Mouse (Mus musculus) hematopoietic stem cell, adult 5-6 weeks (primary cell): Measurements from ENCODE around the gene Onecut3. TPM values are rescaled to one million over a fixed set of nuclear protein-coding genes. Genes with fewer than 3 reads are reported as not detected.

ENCODE experiments used
- ATAC-seq, 2 experiments: fragments of 125-278 bp in 1 of 2; replicated peaks in 1 of 2; 2 replicates each; pipeline ENCODE4 v1.8.0; 2016 to 2017; ENCODE audit warnings: inconsistent platforms in 2 of 2, mild to moderate bottlenecking in 2 of 2, moderate number of reproducible peaks in 2 of 2, low read depth in 1 of 2, moderate TSS enrichment in 1 of 2; ENCODE audit not compliant: low FRiP score in 2 of 2, poor library complexity in 2 of 2, severe bottlenecking in 2 of 2, insufficient read depth in 1 of 2, low TSS enrichment in 1 of 2
- total RNA-seq: library from RNA; stranded (forward); fragments of 172-1452, 232-1000 nt; gene quantifications from 2 replicates; pipeline ENCODE4 v1.2.3, GENCODE M21; 2017

Onecut3 gene
- total RNA-seq, result not detected in 2 replicates

- ATAC-seq, result peak in 1 of 2 experiments; percentile 35; a peak in 1 of 4 replicates
Measured at GRCm38 (mm10) chr10:80494732-80495131, at the start of gene Onecut3. Gene Onecut3, plus strand, starts transcription at chr10:80494835.

DNA sequence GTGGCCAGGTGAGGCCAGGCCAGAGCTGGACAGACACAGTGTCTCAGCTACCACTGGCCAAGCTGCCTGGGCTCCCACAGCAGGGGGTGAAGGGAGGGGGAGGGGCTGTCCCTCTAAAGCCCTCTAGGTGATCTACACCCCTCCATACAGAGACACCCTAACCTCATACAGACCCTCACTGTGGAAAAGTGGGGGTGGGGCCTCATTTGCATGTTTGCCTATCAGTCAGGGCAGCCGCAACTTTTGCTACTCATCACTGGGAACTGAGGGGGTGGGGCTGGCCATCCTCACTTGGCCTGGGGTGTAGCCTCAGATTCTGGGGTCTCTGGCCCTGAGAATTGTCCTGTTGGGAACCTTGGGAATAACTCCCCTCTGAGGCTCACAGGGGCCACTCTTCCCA lies 49.6 kb upstream of the Onecut3 start:
- ATAC-seq, result no peak

GRCm38 (mm10) chr10:80445898-80446601 lies 48.6 kb upstream of the Onecut3 start:
- peak; percentile 80 to 81 for ATAC-seq

GRCm38 (mm10) chr10:80450599-80450998 lies 44.0 kb upstream of the Onecut3 start:
- ATAC-seq, result no peak

- no peak for ATAC-seq
Measured at GRCm38 (mm10) chr10:80453601-80454000, 41.0 kb upstream of the Onecut3 start.

GRCm38 (mm10) chr10:80454781-80455180 lies 39.9 kb upstream of the Onecut3 start:
- no peak for ATAC-seq

DNA sequence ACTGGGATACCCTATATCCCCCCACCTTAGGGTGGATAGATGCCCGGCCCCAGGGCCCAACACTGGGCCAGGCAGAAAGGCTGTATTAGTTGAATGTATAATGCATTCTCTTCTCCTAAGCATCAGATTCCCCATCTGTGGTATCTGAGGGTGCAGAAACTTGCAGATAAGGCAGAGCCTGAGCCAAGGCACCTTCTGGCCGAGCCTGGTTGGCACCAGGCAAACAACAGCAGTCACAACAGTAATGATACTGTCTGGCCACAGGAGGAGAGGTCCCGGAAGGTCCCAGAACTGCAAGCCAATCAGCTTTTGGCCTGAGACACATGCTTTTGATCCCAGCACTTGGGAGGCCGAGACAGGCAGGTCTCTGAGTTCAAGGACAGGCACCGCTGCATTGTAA lies 38.9 kb upstream of the Onecut3 start:
- no peak for ATAC-seq

DNA sequence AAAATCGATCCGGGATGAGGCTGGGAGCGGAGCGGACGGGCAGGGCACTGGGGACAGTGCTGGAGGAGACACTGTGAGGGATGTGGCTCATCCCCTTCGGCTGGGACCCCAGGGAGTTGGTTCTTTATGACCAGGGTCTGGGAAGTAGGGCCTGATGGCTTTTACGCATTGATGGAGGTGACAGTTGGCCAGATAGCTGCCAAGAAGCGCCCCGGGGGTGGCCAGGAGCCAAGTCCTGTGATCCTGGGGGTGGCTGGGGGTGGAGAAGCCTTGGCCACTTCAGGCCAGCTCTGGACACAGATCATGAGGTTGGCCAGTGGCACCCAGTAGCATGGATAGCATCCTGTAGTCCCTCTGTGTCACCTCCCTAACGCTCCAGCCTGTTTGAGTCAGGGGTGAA lies 35.4 kb upstream of the Onecut3 start:
- no peak for ATAC-seq

- ATAC-seq, result no peak
Measured at GRCm38 (mm10) chr10:80459671-80460070, 35.0 kb upstream of the Onecut3 start.

DNA sequence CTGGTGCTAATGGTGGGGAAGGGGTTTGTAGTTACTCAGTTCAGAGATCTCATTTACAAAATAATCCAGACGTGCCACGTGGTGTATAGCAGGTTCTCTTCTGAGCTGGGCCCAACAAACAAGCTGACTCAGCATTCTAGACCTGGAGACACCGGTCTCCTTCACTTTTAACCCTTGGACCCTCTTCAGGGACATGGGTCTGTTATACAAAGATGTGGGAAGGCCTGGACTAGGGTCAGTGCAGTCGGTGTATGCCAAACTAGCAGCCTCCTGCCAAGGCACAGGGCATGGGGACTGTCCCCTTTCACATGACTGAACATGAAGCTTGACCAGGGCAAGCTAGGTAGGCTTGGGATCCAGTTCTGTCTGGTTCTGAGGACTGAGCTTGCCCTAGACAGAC lies 34.3 kb upstream of the Onecut3 start:
- no peak for ATAC-seq

DNA sequence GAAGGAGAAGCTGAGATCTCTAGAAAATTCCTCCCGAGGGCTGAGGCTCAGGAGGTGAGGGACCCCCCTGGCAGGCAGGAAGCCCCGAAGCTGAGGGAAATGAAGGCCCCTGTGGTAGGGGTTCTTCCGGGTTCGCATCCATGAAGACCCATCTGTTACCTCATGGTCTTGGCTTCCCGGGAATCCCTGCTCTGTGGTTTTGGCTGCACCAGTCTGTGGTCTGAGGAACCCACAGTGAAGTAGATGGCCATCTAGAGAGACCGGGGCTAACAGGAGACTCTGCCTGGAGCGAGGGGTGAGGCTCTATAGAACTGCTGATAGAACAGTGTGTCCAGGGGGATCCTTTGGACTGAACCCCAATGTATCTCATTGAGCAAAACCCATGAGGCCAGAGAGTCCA lies 33.3 kb upstream of the Onecut3 start:
- ATAC-seq, result no peak

DNA sequence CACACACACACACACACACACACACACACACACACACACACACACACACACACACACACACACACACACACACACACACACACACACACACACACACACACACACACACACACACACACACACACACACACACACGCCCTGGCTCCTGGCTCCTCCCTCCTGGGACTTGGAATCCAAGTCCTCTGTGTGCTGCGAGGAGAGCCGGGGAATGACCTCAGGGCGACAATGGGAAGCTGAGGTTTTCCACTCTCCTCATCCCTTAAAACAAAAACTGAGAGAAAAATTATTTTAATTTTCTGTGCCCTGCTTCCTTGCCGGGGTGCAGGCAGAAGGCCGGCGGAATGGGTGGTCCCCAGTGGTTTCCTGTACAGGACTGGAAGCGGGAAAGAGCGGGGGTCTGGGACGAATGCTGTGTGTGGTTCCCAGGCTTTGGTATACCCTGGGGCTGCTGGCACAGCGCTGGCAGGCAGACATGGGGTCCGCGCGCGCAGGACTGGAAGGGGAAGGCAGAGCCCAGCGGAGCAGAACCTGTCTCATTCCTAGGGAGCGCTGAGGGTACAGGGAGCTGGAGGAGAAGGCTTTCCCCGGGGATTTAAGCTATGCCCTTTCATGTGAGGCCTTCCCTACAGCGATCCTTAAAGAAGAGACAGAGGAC lies 30.1 kb upstream of the Onecut3 start:
- no peak for ATAC-seq

GRCm38 (mm10) chr10:80465066-80465465 lies 29.6 kb upstream of the Onecut3 start:
- ATAC-seq, result no peak

GRCm38 (mm10) chr10:80475290-80475959 lies 19.2 kb upstream of the Onecut3 start:
- ATAC-seq, result peak; percentile 52 to 61; a peak in 2 of 4 replicates

DNA sequence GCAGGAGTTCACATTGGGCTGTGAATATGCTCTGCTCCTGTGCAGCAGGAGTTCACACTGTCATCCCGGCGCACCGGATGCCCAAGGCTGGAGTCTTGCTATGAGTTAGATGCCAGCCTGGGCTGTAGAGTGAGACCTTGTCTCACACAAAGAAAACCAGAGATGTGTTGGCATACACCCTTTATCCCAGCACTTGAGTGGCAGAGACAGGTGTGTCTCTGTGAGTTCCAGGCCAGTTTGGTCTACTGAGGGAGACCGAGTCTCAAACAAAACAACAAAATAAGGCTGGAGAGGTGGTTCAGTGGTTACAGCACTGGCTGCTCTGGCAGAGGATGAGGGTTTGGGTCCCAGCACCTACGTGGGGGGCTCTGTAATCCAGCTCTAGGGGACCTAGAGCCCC lies 16.1 kb upstream of the Onecut3 start:
- ATAC-seq, result no peak

DNA sequence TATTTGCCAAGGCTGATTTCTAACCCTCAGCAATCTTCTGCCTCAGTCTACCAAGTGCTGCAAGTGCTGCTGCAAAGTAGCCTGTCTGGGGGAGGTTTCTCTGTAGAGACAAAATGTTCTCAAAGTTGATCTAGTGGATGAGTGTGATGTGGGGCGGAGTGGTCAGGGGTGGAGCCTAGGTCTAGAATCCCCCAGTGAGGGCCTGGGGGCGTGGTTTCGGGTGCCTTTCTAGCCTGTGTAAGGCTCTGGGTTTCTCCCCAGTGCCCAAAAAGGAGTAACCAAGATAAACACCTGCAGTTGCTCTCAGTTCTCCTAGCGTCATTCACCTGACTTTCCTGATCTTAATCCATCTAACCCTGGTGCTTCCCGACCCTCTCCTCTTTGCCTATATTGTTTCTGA lies 13.6 kb upstream of the Onecut3 start:
- no peak for ATAC-seq

GRCm38 (mm10) chr10:80486862-80487379 lies 7.7 kb upstream of the Onecut3 start:
- ATAC-seq, result no peak

- ATAC-seq, result 0 out of 4 replicates have a peak, but pooled peaks of 1 of the 2 experiments have one; percentile 25
Measured at GRCm38 (mm10) chr10:80490051-80490450, 4.6 kb upstream of the Onecut3 start.
